Mouse (Mus musculus) layer of hippocampus, adult 9-10 months (tissue): Measurements from ENCODE around the gene Vmn1r83.

Experiments
- DNase-seq: peaks from one replicate; pipeline ENCODE4 v3.0.0; 2022; ENCODE audit warnings: low spot score

Gene Vmn1r83

DNA sequence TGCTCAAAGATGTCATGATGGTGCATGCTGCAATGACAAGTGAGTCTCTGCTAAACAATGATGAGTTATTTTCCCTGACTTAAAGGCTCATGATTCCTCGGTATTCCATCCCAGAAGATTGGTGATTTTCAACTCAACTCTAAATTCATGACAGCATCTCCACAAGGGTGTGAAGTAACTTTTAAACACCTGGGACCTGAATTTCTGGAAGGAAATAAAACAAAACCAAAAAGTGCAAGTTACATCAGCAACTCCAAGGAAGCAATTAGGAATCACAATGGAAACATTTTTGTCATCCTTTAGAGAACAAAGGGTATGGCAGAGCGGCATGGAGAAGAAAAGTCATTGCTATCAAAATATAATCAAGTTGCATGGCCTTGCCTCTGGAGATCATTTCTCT lies at the start of gene Vmn1r83:
Vmn1r83 (minus strand) TSS at position 101 of the 400 bp plus-strand sequence.
- DNase-seq: no peak

- no peak for DNase-seq
Observed at GRCm38 (mm10) chr7:12369173-12369572, 39.9 kb upstream of the Vmn1r83 start, which contains the start of gene Vmn1r84. Gene Vmn1r84, minus strand, starts transcription at chr7:12369273.

- DNase-seq: no peak
Observed at GRCm38 (mm10) chr7:12300130-12300529, 29.2 kb downstream of the Vmn1r83 start, which contains the start of gene Vmn1r82. Gene Vmn1r82, plus strand, starts transcription at chr7:12300430.
